Mouse (Mus musculus): Measurements from ENCODE around the gene Lcmt1.

GRCm38 (mm10) chr7:123417661-123418060 is 48.1 kb downstream of the Lcmt1 start:
- TF ChIP-seq CTCF (conservative IDR thresholded peaks at IDR 0.05; ENCODE audit: low read length) (no peak), POU5F1 (IDR thresholded peaks at IDR 0.05; ENCODE audit: borderline replicate concordance, low read length) (no peak)
